Mouse (Mus musculus): ENCODE measurements at regions not wholly inside any gene's neighbourhood (a gene's known extent, or its start where the extent isn't known, plus 50 kb on each side); places are given as distances from the start of the nearest gene placed in this dataset.

- TF ChIP-seq CTCF (IDR thresholded peaks at IDR 0.05 in 2 of 3, conservative IDR thresholded peaks at IDR 0.05 in 1 of 3; ENCODE audit: control insufficient read depth in 1 of 3, insufficient read depth in 1 of 3, low read depth in 2 of 3, low read length in 3 of 3, poor library complexity in 1 of 3, severe bottlenecking in 1 of 3) (no peak), ZMIZ1 (IDR thresholded peaks at IDR 0.05; ENCODE audit: low read depth, low read length) (no peak), RAD21 (IDR thresholded peaks at IDR 0.05; ENCODE audit: low read depth, low read length) (no peak), ETS1 (IDR thresholded peaks at IDR 0.05; ENCODE audit: low read depth, low read length) (no peak), MAZ (IDR thresholded peaks at IDR 0.05; ENCODE audit: low read depth, low read length) (no peak)
These were observed 483.8 kb downstream of the Prss52 start for GRCm38 (mm10) chr14:64587699-64588434.
